Mouse (Mus musculus) erythroid progenitor cell, adult 5-6 weeks (primary cell): Measurements from ENCODE around the gene Proca1. TPM values are rescaled to one million over a fixed set of nuclear protein-coding genes. Genes with fewer than 3 reads are reported as not detected.

Source experiments
- ATAC-seq: replicated peaks from 2 replicates; pipeline ENCODE4 v1.8.0; 2016; ENCODE audit warnings: moderate number of reproducible peaks, mild to moderate bottlenecking, moderate TSS enrichment, inconsistent platforms; ENCODE audit not compliant: poor library complexity, low FRiP score, severe bottlenecking
- total RNA-seq, 2 experiments: library from RNA; stranded (forward) in 1 of 2; stranded (reverse) in 1 of 2; fragments of 150-400 nt in 1 of 2; fragments of 186-747, 209-891 nt in 1 of 2; gene quantifications; 2 replicates each; pipeline versions ENCODE4 v1.2.3 to v1.2.4; 2015 to 2017; ENCODE audit warnings: low replicate concordance in 2 of 2

Gene Proca1
- total RNA-seq (2015; ENCODE audit: low replicate concordance) = not detected in 2 replicates
- not detected in 2 replicates for total RNA-seq (2017; ENCODE audit: low replicate concordance)

DNA sequence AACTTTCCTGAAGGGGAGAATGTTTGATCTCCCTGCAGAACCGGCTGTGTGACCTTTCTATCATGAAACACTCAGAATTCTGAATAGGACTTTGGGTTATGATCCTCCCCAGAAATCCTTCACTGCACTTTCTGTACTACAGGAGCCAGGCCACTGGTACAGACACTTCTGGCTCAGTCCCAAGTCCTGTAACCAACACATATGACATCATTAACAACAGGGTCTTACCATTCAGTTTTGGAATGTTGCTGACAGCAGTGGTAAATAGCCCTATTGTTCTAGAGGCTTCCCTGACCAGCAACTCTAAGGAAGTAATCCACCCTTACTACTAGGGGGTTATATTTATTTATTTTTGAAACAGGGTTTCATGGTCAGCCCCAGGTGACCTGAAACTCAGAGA, at the start of gene Proca1:
Gene Proca1 (plus strand): TSS at position 280 of the 400 bp plus-strand sequence.
- no peak for ATAC-seq

DNA sequence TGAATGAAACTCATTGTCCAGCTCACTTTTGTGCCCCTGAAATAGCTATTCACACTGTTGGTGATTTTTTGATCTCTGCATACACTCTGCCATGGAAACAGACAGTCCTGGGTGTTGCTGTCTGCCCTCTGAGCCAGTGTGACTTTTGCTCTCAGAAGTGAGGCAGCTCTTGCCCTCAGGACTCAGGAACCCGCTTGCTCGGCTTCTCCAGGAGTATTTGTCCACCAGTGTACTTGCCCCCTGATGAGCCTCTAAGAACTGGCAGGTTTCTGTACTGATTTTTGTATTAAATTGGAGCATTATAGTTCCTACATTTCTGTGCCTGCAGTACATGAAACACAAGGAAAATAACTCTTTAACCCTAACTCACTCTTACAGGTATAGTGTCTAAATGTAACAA, 49.7 kb upstream of the Proca1 start:
- no peak for ATAC-seq

DNA sequence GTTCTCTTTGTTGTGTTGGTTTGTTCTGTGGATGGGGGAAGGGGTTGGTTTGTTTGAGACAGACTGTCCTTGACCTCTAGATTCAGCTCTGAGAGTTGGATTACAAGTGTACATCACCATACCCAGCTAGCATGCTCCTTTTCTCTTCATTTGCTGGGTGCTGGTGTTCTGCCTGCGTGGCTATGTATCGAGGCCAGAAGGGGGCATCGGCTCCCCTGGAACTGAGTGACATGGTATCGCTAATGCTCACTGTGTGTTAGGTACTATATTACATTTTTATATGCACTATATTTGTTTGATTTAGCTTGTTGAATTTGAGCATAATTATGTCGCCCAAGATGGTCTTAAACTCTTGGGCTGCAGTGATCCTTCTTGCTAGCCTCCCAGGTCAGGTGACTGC, 47.0 kb upstream of the Proca1 start:
- ATAC-seq = no peak

DNA sequence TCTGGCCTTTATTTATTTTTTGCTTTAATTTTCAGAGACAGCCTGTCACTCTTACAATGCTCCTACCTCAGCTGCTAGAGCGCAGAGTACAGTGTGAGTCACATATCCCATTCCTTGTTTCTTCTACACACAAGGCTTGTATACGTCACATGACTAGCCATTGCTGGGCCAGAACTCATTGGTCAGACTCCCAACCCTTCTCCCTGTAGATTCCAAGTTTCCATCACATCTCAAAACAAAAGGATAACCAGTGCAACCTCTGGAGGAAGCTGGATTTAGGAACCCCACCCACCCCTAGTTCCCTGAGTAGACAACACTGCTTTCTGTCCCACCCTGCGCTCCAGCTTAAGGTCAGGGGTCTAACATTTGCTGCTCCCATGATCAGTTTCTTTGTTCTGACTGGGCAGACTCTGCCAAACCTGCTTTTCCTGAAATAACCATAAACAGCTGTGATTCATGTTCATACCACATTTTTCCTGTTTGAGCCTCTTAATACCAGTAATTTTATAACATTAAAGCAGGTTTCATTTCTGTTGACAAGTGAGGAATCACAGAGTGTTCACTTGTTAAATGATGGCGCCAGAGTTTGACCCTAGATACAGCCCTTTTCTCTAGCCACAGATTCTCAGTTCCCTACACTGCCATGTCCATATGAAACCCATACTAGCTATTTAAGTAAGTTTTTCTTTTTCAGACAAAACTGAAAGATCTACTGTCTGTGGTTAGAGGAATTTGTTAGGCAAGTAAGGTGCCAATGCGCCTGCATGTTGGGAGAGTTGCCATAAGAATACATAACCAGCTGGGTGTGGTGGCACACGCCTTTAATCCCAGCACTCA, 46.3 kb upstream of the Proca1 start:
- no peak for ATAC-seq

DNA sequence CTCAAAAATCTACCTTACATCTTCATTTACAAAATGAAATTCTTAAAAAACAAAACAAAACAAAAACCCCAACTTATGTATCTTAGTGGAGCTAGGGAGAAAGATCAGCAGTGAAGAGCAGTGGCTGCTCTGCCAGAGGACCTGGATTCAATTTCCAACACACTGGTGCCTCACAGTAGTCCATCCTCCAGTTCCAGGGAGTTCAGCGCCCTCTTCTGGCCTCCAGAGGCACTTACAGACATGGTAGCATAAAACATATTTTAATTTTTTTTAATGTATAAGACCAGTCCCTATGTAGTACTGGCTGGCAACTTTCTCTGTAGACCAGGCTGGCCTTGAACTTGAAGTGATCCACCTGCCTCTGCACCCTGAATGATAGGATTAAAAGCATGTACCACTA, 42.0 kb upstream of the Proca1 start:
- peak; percentile 54; the same call in 1 of the 2 replicates for ATAC-seq

DNA sequence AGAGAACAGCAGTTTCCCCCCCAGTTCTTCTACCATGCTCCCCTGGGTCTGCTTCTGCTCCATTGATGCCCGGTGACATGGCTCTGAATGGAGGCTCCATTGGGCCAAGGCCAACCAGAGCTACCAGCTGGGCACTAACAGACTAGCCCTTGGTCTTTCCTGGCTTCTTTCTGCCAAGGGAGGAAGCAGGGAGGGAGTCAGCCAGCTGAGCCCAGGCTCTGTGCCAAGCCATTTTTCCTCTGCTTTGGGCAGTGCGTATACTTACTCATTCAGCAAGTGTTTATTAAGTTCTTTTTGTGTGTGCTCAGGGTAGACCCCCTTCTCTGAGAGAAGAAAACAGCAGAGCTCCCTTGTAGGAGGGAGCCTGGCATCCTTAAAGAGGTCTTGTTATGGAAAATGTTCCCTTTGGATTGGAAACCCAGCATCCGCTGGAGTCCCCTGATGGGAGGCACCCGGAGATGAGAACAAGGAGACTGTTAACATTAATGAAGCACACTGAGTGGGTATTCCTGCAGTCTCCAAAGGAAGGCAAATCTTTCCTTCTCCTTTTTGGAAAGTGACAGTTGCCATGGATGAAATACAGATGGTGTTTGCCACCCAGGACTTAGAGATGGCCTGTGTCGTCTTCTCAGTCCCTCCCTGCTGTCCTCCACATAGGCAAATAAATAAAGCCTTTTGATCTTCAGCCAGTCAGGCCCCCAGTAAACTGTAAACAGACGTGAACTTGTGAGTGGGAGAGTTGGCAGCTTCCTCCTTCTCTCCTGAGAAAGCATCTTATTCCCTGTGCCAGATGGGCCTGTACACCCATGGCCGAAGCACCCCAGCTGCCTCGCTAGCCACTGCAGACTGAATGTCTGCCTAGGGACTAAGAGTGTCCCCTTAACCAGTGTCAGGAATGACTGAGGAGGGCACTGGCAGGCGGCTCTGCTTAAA, 40.6 kb upstream of the Proca1 start:
- ATAC-seq = no peak

DNA sequence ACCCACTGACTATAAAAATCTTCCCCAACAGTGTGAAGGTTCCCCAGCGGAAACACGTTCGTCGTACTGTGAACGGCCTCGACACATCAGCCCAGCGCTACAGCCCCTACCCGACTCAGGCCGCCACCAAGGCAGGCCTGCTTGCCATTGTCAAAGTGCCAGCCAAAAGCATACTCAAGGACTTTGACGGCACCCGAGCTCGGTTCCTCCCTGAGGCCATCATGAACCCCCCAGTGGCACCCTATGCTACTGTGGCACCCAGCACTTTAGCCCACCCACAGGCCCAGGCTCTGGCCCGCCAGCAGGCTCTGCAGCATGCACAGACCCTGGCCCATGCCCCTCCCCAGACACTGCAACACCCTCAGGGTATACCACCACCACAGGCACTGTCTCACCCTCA, 39.4 kb upstream of the Proca1 start:
- 0 out of 2 replicates have a peak, but pooled peaks have one; percentile 11 for ATAC-seq

DNA sequence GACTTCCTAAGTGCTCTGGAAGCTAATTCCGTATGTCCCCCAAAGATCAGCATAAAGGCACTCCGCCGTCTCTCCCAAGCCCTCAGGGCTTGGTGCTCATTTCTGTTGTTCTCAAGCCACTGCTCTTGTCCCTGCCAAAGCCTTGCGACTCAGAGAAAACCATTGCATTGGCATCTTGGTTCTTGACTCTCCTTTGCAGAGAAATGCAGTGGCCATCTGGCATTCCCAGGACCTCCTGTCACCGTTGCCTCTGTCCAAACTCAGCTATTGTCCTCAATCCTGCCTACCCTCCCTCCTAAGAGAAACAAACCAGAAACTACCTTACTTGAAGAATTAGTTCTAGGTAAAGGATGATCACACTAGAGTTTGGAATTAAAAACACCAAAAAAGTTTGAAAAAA, 37.5 kb upstream of the Proca1 start:
- ATAC-seq = no peak

DNA sequence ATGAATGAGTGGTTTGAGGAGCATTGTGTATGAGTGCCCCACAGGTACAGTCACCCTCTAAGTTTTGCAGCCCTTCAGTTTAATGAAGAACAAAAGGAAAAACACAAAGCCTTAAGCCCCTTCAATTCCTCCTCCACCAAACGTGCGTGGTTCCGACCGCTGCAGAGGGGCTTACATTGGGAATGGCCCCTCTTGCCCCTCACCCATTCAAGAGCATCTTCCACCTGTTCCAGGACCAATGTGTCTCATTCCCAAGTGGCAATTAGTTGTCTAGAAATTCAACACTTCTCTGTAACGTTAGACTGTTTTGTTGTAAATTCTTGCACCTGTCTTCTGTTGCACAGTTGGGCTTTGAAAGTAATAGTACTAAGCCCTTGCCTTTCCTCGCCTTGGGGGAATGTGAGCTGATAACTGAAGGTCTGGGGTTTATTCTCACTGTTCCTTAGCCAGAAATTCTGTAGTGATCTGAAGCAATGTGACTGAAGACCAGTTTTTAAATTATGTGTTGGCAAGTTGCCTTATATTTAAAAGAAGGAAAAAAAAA, 37.0 kb upstream of the Proca1 start:
- no peak for ATAC-seq

DNA sequence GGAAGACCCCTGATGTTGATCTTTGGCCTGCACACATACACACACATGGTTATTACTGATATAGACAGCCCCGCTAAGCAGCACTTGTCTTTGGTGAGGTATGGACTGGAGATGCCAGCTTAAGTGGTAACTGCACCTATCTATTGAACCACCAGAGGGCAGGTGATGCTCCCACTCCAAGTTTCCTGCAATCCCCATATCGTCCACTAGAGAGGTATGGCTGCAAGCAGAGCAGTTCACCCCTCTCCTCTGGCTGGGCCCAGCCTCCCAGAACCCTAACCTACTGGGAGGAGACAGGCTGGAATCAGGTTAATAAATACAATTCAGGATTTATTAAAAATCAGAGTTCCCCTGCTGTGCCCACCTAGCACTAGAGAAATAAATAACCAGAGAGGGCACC, 34.1 kb upstream of the Proca1 start:
- ATAC-seq = peak; percentile 95

DNA sequence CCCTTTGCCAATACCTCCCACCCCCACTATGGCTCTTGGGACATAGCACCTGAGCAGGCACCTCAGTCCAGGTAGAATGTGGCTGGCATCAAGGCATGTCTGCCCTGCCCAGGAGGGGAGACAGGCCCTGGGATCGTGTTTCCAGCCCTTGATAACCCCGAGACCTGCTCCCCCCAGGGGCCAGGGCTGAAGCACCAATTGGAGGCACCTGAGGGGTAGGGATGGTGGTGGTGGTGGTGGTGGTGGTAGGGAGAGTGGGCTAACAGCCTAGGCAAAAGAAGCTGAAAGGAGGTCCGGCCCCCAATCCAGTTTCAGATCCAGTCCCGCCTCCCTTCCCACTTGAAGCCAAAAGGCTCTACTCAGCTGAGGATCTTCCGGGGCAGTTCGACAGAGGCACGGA, 33.6 kb upstream of the Proca1 start:
- no peak for ATAC-seq

DNA sequence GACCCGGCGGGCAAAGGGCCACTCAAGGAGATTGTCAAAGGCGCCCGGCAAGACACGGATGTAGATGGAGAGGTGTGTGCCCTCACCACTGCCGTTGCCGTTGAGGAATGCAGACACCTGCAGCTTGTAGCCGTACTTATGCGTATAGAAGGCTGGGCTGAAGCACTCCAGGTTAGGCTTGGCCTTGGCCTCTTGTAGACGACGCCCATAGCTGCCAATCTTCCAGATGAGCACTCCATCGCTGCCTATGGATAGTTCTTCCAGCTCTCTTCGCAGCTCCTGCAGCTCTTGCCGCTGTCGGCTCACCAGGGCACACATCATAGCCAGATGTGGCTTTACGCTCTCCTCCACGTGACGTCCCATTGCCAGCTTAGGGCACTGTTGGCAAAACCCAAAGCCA, 33.0 kb upstream of the Proca1 start:
- ATAC-seq = no peak

DNA sequence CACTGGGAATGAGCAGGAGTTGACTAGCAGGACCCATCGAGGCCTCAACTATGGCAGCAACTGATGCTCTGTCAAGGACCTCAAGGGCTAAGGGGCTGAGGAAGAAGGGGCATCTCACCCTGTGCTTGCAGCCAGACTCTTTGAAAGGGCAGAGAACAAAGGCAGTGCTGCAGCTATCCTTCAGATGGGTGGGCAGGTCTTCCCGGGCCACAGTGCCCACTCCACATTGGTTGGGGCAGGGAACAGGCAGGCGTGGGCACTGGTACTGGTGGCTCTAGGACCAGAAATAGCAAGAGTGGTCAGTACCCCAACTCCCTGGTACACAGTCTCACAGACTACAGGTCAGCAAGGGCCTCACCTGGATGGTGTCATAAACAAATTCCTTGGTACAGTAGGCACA, 32.5 kb upstream of the Proca1 start:
- no peak for ATAC-seq

DNA sequence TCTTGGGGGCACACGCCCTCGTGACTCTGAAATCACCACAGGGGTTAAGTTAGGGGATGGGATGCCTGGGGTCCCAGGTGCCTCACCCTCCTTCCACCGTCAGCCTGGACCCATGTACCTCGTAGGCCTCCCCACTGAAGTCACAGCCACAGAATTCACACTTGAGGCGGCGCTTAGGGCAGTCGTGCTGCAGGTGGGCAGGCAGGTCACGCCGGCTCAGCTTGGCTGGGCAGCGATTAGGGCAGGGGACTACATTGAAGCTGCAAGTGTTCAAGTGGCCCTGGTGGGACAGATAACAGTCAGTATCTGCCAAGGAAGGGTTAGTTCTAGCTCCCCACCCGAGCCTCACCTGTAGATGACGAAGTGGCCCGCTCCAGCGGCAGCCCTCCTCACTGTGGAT, 32.0 kb upstream of the Proca1 start:
- no peak for ATAC-seq

DNA sequence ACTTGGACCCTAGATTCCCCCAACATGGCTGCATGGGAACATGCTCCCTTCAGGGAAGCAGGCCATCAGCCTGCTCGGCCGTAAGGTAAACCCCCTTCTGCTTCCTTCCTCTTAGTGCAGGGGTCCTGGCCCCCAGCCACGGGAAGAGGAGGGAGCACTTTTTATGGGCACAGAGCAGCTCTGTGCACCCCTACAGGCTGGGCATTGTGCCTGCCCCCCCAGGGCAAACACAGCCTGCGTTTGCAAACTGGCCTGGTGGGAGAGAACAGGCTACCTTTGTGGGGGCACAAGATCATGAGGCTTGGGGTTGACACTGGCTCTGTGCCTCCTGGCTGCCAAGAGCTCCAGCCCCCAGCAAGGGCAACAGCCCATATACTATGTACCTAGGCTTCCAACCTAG, 31.2 kb upstream of the Proca1 start:
- no peak for ATAC-seq

DNA sequence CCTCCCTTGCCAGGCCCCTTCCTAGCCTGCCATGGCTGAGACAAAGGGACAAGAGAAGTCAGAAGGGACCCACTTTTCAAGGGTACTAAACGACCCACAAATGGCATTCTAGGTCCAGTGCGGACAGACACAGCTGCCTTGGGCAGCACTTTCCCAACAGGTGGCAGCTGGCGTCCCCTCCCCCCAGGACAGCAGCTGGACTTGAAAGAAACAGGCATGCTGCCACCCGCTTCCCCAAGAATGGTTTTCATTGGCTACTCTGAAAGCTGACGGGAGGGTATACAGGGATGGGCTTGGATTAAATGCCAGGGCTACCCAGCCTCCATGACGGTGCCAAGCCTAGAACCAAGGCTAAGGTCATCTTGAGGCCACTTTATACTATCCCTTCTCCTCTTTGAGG, 30.7 kb upstream of the Proca1 start:
- no peak for ATAC-seq

DNA sequence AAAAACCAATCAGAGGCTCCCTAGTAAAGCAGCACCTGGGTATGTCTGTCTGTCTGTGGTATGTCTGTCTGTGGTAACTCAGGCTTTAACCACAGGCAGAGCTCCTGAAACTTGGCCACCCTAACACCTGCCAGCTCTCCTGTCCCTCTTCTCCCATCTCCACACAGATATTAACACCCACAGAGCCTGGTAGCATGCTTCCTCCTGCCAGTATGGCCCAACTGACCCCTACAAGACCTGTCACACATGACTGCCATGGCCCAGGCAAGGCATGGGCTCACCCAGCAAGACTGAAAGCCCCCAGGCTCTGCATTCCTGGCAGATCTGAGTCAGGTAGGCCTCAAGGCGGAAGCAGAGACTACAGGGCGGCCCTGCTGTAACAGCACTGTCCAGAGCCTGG, 30.1 kb upstream of the Proca1 start:
- no peak for ATAC-seq

DNA sequence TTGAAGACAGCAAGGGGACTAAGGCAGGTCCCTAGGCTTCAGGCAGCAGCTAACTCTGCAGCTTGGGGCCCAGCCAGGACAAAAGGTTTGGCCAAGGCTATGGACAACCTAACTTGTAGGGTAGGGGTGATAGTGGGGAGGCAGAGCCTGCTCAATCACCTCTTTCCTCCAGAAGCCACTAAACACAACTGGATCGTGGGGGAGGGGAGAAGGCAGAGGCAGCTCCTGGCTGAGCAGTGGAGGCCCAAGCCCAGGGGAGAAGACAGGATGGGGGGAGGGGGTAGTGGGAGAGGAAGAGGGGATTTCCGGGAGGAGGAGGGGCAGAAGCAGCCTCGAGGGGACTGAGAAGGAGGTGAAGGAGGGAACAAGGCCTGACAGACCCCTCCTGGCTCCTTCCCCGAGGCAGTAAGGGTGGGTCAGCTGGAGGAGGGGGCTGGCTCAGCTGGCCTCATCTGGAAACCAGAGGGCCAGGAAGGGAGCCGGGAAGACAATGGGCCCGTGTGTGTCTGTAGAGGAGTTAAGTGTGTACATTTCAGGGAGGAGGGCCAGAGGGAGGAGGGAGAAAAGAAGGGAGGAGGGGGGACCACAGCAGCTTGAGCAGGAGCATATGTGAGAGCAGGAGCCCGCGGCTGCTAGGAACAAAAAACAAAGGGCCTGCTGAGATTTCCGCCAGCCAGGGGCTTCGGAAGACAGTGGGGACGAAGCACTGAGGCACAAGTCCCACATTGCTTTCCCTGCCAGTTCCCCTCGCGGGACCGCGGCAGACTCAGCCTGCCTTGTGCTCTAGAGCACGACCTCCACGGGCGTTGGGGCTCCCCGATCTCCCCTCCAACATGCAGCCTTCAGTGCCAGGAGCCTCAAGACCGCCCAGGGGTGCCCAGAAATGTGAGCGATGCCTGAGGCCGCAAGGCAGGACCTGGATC, 29.2 kb upstream of the Proca1 start:
- peak; percentile 7 for ATAC-seq

DNA sequence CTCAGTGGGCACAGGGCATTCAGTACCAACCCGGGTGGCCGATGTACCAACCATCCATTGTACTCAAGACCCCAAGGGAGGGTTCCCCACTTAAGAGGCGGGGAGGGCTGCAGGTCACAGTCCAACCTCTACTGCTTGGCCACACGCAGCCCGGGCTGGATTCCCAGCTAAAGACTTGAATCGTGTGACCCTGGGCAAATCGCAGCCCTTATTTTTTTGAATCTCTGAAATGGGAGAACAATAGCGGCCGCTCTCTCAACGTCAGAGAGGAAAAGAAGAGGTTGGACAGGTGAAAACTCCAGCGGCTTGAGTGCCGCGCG, 28.6 kb upstream of the Proca1 start:
- ATAC-seq = peak; percentile 8; the same call in 1 of the 2 replicates
